Mouse (Mus musculus) small intestine, adult 2 months (tissue): ENCODE measurements around the gene Tbata.

Source experiments
- CTCF ChIP-seq: fragments of 200-500 bp; IDR thresholded peaks from 2 replicates; pipeline ENCODE4 v1.5.1; 2012; ENCODE audit warnings: low read depth, mild to moderate bottlenecking, control low read depth, inconsistent platforms, low read length, moderate library complexity, mixed read lengths; ENCODE audit not compliant: insufficient replicate concordance, insufficient read length; ENCODE audit errors: extremely low read depth
- POLR2A ChIP-seq: fragments of 200-500 bp; IDR thresholded peaks from 2 replicates; pipeline ENCODE4 v1.6.1; 2012; ENCODE audit warnings: low read depth, mild to moderate bottlenecking, control low read depth, inconsistent platforms, low read length, moderate library complexity

DNA sequence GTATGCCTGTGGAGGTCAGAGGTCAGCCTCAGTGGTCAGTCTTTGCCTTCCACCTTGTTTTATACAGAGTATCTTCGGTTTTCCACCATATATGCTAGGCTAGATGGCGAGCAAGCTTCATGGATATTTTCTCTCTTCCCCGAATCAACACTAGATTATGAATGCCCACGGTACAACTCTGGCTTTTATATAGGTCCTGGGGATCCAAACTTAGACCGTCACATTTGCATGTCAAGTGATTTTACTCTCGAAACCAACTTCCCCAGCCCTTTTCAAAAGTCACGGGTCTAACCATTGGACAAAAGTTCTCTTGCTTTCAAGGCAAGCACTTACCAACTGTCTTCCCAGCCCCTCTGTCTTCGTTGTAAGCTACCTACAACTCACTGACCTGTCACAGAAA, 6.9 kb downstream of the Tbata start:
- TF ChIP-seq POLR2A = no peak
- TF ChIP-seq CTCF = no peak
